Mouse (Mus musculus): Measurements from ENCODE around the gene Foxn3.

GRCm38 (mm10) chr12:99571999-99572398 is 8.6 kb upstream of the Foxn3 start:
- TF ChIP-seq CTCF (IDR thresholded peaks at IDR 0.05; ENCODE audit: extremely low read depth, insufficient read depth, insufficient read length, insufficient replicate concordance), result no peak
- TF ChIP-seq POLR2A (IDR thresholded peaks at IDR 0.05; ENCODE audit: low read depth, low read length), result no peak

Measured in spleen, adult 2 months (tissue).